Mouse (Mus musculus): ENCODE data around the gene Dolpp1.
"Not testable (repeated sequence)": the region's sequence is repeated elsewhere in the genome, so short reads cannot be mapped to it uniquely, and the experiment has no call there.

Dolpp1 gene

GRCm38 (mm10) chr2:30413038-30413973 is 21.3 kb downstream of the Dolpp1 start:
- DNase-seq, result peak; percentile 25

GRCm38 (mm10) chr2:30414101-30414500 is 22.0 kb downstream of the Dolpp1 start:
- no peak for DNase-seq

GRCm38 (mm10) chr2:30414681-30415080 is 22.6 kb downstream of the Dolpp1 start:
- no peak for DNase-seq

- peak; percentile 73 for DNase-seq
Measured at GRCm38 (mm10) chr2:30415157-30415935, 23.3 kb downstream of the Dolpp1 start, which contains the start of gene Crat. Crat (minus strand) TSS chr2:30415813.

- peak; percentile 96 for DNase-seq
Measured at GRCm38 (mm10) chr2:30415936-30416648, 24.0 kb downstream of the Dolpp1 start, which contains the start of gene Ptpa. Ptpa (plus strand) TSS chr2:30416039.

- no peak for DNase-seq
Measured at GRCm38 (mm10) chr2:30416649-30416965, 24.6 kb downstream of the Dolpp1 start.

GRCm38 (mm10) chr2:30417154-30417553 is 25.1 kb downstream of the Dolpp1 start:
- DNase-seq, result not testable (repeated sequence)

- no peak for DNase-seq
Measured at GRCm38 (mm10) chr2:30417595-30418165, 25.6 kb downstream of the Dolpp1 start.

- no peak for DNase-seq
Measured at GRCm38 (mm10) chr2:30418259-30418658, 26.2 kb downstream of the Dolpp1 start.

GRCm38 (mm10) chr2:30419112-30419511 is 27.1 kb downstream of the Dolpp1 start:
- DNase-seq, result no peak

- DNase-seq, result no peak
Measured at GRCm38 (mm10) chr2:30421432-30421831, 29.4 kb downstream of the Dolpp1 start.

- DNase-seq, result no peak
Measured at GRCm38 (mm10) chr2:30429156-30429555, 37.1 kb downstream of the Dolpp1 start.

GRCm38 (mm10) chr2:30435326-30436155 is 43.5 kb downstream of the Dolpp1 start:
- peak; percentile 69 for DNase-seq

- DNase-seq, result no peak
Measured at GRCm38 (mm10) chr2:30436156-30436545, 44.1 kb downstream of the Dolpp1 start.

- DNase-seq, result no peak
Measured at GRCm38 (mm10) chr2:30436809-30437208, 44.8 kb downstream of the Dolpp1 start.

GRCm38 (mm10) chr2:30437791-30438190 is 45.7 kb downstream of the Dolpp1 start:
- DNase-seq, result no peak

GRCm38 (mm10) chr2:30439631-30440030 is 47.6 kb downstream of the Dolpp1 start:
- no peak for DNase-seq

- DNase-seq, result no peak
Measured at GRCm38 (mm10) chr2:30440211-30440700, 48.2 kb downstream of the Dolpp1 start.

GRCm38 (mm10) chr2:30440701-30441517 is 48.9 kb downstream of the Dolpp1 start:
- peak; percentile 76 for DNase-seq

Measured in thymus, postnatal 14 days (tissue).